In genomic region chr13:97310186-97310854, GRCm38 (mm10) we compare ENCODE assay signal across 11 mouse cellular contexts.
DNase-seq lines count a peak whose midpoint lies in the region; ATAC-seq and TF ChIP-seq lines count a peak whose summit lies in the region.
"Had no signal": no experiment of that assay in that cellular context is flagged by ENCODE, and none has a peak within 500 bp of the region (broad histone marks: within the 10 kb centered on the region; RNA-seq: fewer than 3 reads in every experiment).

No protein-coding gene starts in this region.

- no peak for TF ChIP-seq POLR2A in cerebellum, adult 2 months (IDR thresholded peaks at IDR 0.05; ENCODE audit: borderline replicate concordance, insufficient read depth, low read length)

- H3K27me3 ChIP-seq in neural tube, embryonic 13.5 days, result no peaks in the 10 kb centered on the region
- no peaks in the 10 kb centered on the region for H3K27me3 ChIP-seq in kidney, embryonic 14.5 days (ENCODE audit: control insufficient read depth, insufficient read depth, low read length)
- no peaks in the 10 kb centered on the region; the same call in 1 of the 2 replicates for H3K27me3 ChIP-seq in cerebellum, adult 2 months (ENCODE audit: control insufficient read depth, insufficient read depth, low read length)
- no peaks in the 10 kb centered on the region for H3K27me3 ChIP-seq in liver, embryonic 12.5 days (replicated peaks)
- H3K27me3 ChIP-seq: liver, embryonic 13.5 days had no signal

- H3K9me3 ChIP-seq in neural tube, embryonic 13.5 days, result no peaks in the 10 kb centered on the region
- no peaks in the 10 kb centered on the region for H3K9me3 ChIP-seq in kidney, embryonic 14.5 days (ENCODE audit: control insufficient read depth, low read length)
- no peaks in the 10 kb centered on the region for H3K9me3 ChIP-seq in liver, embryonic 12.5 days (replicated peaks)
- H3K9me3 ChIP-seq: G1E; liver, embryonic 13.5 days had no signal

- no peak overlapping the region for H3K4me3 ChIP-seq in neural tube, embryonic 13.5 days
- H3K4me3 ChIP-seq in kidney, embryonic 14.5 days (ENCODE audit: low read length), result no peak overlapping the region
- H3K4me3 ChIP-seq in cerebellum, adult 2 months (replicated peaks; ENCODE audit: insufficient read depth, low read depth, low read length), result no peak overlapping the region
- no peak overlapping the region for H3K4me3 ChIP-seq in liver, embryonic 12.5 days
- H3K4me3 ChIP-seq: liver, embryonic 13.5 days had no signal

- peaks cover 35% of the 10 kb centered on the region for H3K4me1 ChIP-seq in neural tube, embryonic 13.5 days (replicated peaks)
- H3K4me1 ChIP-seq in kidney, embryonic 14.5 days (ENCODE audit: control insufficient read depth, insufficient read depth, low read length), result peaks cover 33% of the 10 kb centered on the region; the same call in 1 of the 2 replicates
- peaks cover 3% of the 10 kb centered on the region; the same call in 1 of the 2 replicates for H3K4me1 ChIP-seq in cerebellum, adult 2 months (ENCODE audit: control insufficient read depth, insufficient read depth, low read length)
- H3K4me1 ChIP-seq in liver, embryonic 12.5 days, result no peaks in the 10 kb centered on the region; the same call in 1 of the 2 replicates

- H3K9ac ChIP-seq in neural tube, embryonic 13.5 days, result no peak overlapping the region
- H3K9ac ChIP-seq in kidney, embryonic 14.5 days (ENCODE audit: low read depth, low read length), result no peak overlapping the region
- no peak overlapping the region for H3K9ac ChIP-seq in liver, embryonic 12.5 days
- H3K9ac ChIP-seq: liver, embryonic 13.5 days had no signal

- no peak overlapping the region for H3K4me2 ChIP-seq in neural tube, embryonic 13.5 days
- no peak overlapping the region; the same call in 1 of the 2 replicates for H3K4me2 ChIP-seq in kidney, embryonic 14.5 days (replicated peaks; ENCODE audit: low read depth, low read length)
- H3K4me2 ChIP-seq in liver, embryonic 12.5 days, result no peak overlapping the region
- H3K4me2 ChIP-seq: liver, embryonic 13.5 days had no signal

- DNase-seq in neural tube, embryonic 10.5 days (ENCODE audit: extremely low spot score, low spot score), result no peak
- peak; percentile 49 for DNase-seq in gastrocnemius, postnatal 25 days
- peak; percentile 11 for DNase-seq in urinary bladder, postnatal 25 days (ENCODE audit: low spot score)
- DNase-seq in spleen, postnatal 36 days (ENCODE audit: low spot score in 2 of 2), result no peak
- no peak for DNase-seq in cerebellum, adult 2 months
- DNase-seq: liver, embryonic 13.5 days; right cerebral cortex, postnatal 14 days had no signal

- TF ChIP-seq CTCF in cerebellum, adult 2 months (IDR thresholded peaks at IDR 0.05; ENCODE audit: borderline replicate concordance, insufficient read depth, low read depth, low read length), result no peak

- no peak overlapping the region for H3K27ac ChIP-seq in neural tube, embryonic 13.5 days (replicated peaks)
- H3K27ac ChIP-seq in kidney, embryonic 14.5 days (ENCODE audit: low read depth, low read length), result peak overlapping the region; percentile 74
- no peak overlapping the region for H3K27ac ChIP-seq in cerebellum, adult 2 months (ENCODE audit: insufficient read depth, low read length)
- H3K27ac ChIP-seq in liver, embryonic 12.5 days, result no peak overlapping the region

- peak; percentile 29; the same call in 1 of the 2 replicates for ATAC-seq in neural tube, embryonic 13.5 days (ENCODE audit: low read depth)
- peak; percentile 87 for ATAC-seq in kidney, embryonic 14.5 days (ENCODE audit: low FRiP score, low TSS enrichment)
- no peak for ATAC-seq in liver, embryonic 12.5 days

- no peaks in the 10 kb centered on the region for H3K36me3 ChIP-seq in neural tube, embryonic 13.5 days
- H3K36me3 ChIP-seq in kidney, embryonic 14.5 days (ENCODE audit: control insufficient read depth, insufficient read depth, low read length), result no peaks in the 10 kb centered on the region
- no peaks in the 10 kb centered on the region for H3K36me3 ChIP-seq in liver, embryonic 12.5 days
- H3K36me3 ChIP-seq: G1E; liver, embryonic 13.5 days had no signal

- WGBS in neural tube, embryonic 13.5 days, result 23% methylated on average over 8 of the region's 8 CpGs
- 16% methylated on average over 8 of the region's 8 CpGs for WGBS in kidney, embryonic 14.5 days
- WGBS in cerebellum, adult 2 months, result 56% methylated on average over 8 of the region's 8 CpGs
- 46% methylated on average over 8 of the region's 8 CpGs for WGBS in liver, embryonic 12.5 days (ENCODE audit: insufficient replicate concordance)

Comparison
In these comparisons a context has a peak if more than half of its experiments do, and no peak if none do; other contexts are left out.
1. DNase-seq: peak in gastrocnemius, postnatal 25 days (single experiment) and urinary bladder, postnatal 25 days (single experiment); none in neural tube, embryonic 10.5 days (single experiment), spleen, postnatal 36 days (0 of 2) and cerebellum, adult 2 months (0 of 2).